Mouse (Mus musculus): Measurements from ENCODE around the gene Myf6. TPM values are rescaled to one million over a fixed set of nuclear protein-coding genes. Genes with fewer than 3 reads are reported as not detected.

The Myf6 gene
- total and polyA plus RNA-seq, 3 experiments: not detected

DNA sequence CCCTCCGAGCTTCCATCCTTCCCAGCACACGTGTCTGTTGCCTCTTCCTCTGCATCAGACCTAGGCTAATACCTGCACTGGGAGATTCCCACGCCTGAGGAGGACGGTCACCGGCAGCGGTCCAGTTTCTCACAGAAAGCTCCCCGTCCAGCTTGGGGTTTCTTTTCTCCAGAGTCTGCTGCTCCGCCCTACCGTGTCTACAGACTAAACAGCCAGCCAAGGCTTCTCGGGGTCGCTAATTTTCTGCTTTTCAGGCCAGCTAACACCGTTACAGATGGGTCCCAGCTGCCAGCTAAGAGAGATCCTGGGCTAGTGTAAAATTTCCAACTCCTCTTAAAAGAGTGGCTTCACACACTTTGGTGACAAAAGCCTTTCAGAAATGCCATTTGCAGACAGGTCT is 7.8 kb downstream of the Myf6 start:
- Histone ChIP-seq H3K79me2 (ENCODE audit: control insufficient read depth, insufficient read depth, low read length, poor library complexity) (no peaks in the 10 kb centered on the region), H3K4me3 (ENCODE audit: control insufficient read depth in 1 of 2, insufficient read depth in 1 of 2, low read depth in 2 of 2, low read length in 2 of 2) (no peak overlapping the region), H3K9me3 (replicated peaks; ENCODE audit: insufficient read depth, low read length) (no peaks in the 10 kb centered on the region), H3K36me3 (ENCODE audit: control insufficient read depth in 1 of 2, insufficient read depth in 2 of 2, low read length in 2 of 2) (no peaks in the 10 kb centered on the region), H3K4me1 (ENCODE audit: control insufficient read depth in 1 of 2, insufficient read depth in 2 of 2, low read length in 2 of 2) (no peaks in the 10 kb centered on the region), H3K9ac (ENCODE audit: control insufficient read depth, low read depth, low read length, poor library complexity, severe bottlenecking) (no peak overlapping the region), H3K27ac (ENCODE audit: control insufficient read depth, low read depth, low read length) (no peak overlapping the region), H3K27me3 (ENCODE audit: control insufficient read depth in 1 of 2, insufficient read depth in 2 of 2, low read length in 2 of 2) (no peaks in the 10 kb centered on the region)
- no peak for DNase-seq (ENCODE audit: low read depth, low spot score)
- TF ChIP-seq RAD21 (IDR thresholded peaks at IDR 0.05; ENCODE audit: low read depth, low read length) (no peak), E2F4 (IDR thresholded peaks at IDR 0.05; ENCODE audit: borderline replicate concordance, low read depth, low read length) (no peak), NELFE (IDR thresholded peaks at IDR 0.05; ENCODE audit: low read depth, low read length) (no peak), ZC3H11A (IDR thresholded peaks at IDR 0.05; ENCODE audit: low read depth, low read length) (no peak), HCFC1 (IDR thresholded peaks at IDR 0.05; ENCODE audit: low read depth, low read length) (no peak), ZNF384 (IDR thresholded peaks at IDR 0.05; ENCODE audit: low read depth, low read length) (no peak), CHD1 (IDR thresholded peaks at IDR 0.05; ENCODE audit: low read depth, low read length) (no peak), TBP (IDR thresholded peaks at IDR 0.05; ENCODE audit: low read depth, low read length) (no peak), GATA1 (IDR thresholded peaks at IDR 0.05; ENCODE audit: low read depth, low read length) (no peak), EP300 (IDR thresholded peaks at IDR 0.05; ENCODE audit: low read depth in 1 of 2, low read length in 2 of 2) (no peak), ELF1 (IDR thresholded peaks at IDR 0.05; ENCODE audit: low read depth, low read length) (no peak)

GRCm38 (mm10) chr10:107485870-107486269 is 8.7 kb downstream of the Myf6 start, which contains the start of gene Myf5:
TSS of gene Myf5 (minus strand) at chr10:107486134.
- H3K9me3 ChIP-seq (replicated peaks; ENCODE audit: insufficient read depth, low read length): no peaks in the 10 kb centered on the region
- H3K79me2 ChIP-seq (ENCODE audit: control insufficient read depth, insufficient read depth, low read length, poor library complexity): no peaks in the 10 kb centered on the region
- no peaks in the 10 kb centered on the region for H3K4me1 ChIP-seq (ENCODE audit: control insufficient read depth in 1 of 2, insufficient read depth in 2 of 2, low read length in 2 of 2)
- no peak within 1 kb of the TSS for H3K27ac ChIP-seq (ENCODE audit: control insufficient read depth, low read depth, low read length)
- H3K27me3 ChIP-seq (ENCODE audit: control insufficient read depth in 1 of 2, insufficient read depth in 2 of 2, low read length in 2 of 2): no peaks in the 10 kb centered on the region
- no peak for TF ChIP-seq ELF1 (IDR thresholded peaks at IDR 0.05; ENCODE audit: low read depth, low read length)
- no peak for TF ChIP-seq MYC (IDR thresholded peaks at IDR 0.05; ENCODE audit: low read depth, low read length)
- no peak for TF ChIP-seq POLR2AphosphoS2 (IDR thresholded peaks at IDR 0.05; ENCODE audit: low read length)
- TF ChIP-seq JUND (IDR thresholded peaks at IDR 0.05; ENCODE audit: low read depth, low read length): no peak
- no peak for TF ChIP-seq TAL1 (IDR thresholded peaks at IDR 0.05; ENCODE audit: low read length)
- no peak for TF ChIP-seq NELFE (IDR thresholded peaks at IDR 0.05; ENCODE audit: low read depth, low read length)
- TF ChIP-seq MAZ (IDR thresholded peaks at IDR 0.05; ENCODE audit: low read depth, low read length): no peak
- TF ChIP-seq MXI1 (IDR thresholded peaks at IDR 0.05; ENCODE audit: low read depth, low read length): no peak
- no peak for TF ChIP-seq CHD2 (IDR thresholded peaks at IDR 0.05; ENCODE audit: low read length)
- no peak for TF ChIP-seq ZKSCAN1 (IDR thresholded peaks at IDR 0.05; ENCODE audit: low read depth, low read length)
- no peak for TF ChIP-seq ETS1 (IDR thresholded peaks at IDR 0.05; ENCODE audit: low read depth, low read length)
- no peak for TF ChIP-seq UBTF (IDR thresholded peaks at IDR 0.05; ENCODE audit: borderline replicate concordance, insufficient read depth, low read depth, low read length)
- TF ChIP-seq RCOR1 (IDR thresholded peaks at IDR 0.05; ENCODE audit: low read depth, low read length): no peak
- H3K9ac ChIP-seq (ENCODE audit: control insufficient read depth, low read depth, low read length, poor library complexity, severe bottlenecking): no peak within 1 kb of the TSS
- no peak within 1 kb of the TSS for H3K4me3 ChIP-seq (ENCODE audit: control insufficient read depth in 1 of 2, insufficient read depth in 1 of 2, low read depth in 2 of 2, low read length in 2 of 2)
- no peaks in the 10 kb centered on the region for H3K36me3 ChIP-seq (ENCODE audit: control insufficient read depth in 1 of 2, insufficient read depth in 2 of 2, low read length in 2 of 2)
- DNase-seq (ENCODE audit: low read depth, low spot score): no peak

Measured in MEL (cell line).